Mouse (Mus musculus): ENCODE measurements around the gene Bst2. TPM values are rescaled to one million over a fixed set of nuclear protein-coding genes. Genes with fewer than 3 reads are reported as not detected.

The Bst2 gene
- total RNA-seq, 2 experiments from 2014 or later, result 12.8 to 13.8 TPM

DNA sequence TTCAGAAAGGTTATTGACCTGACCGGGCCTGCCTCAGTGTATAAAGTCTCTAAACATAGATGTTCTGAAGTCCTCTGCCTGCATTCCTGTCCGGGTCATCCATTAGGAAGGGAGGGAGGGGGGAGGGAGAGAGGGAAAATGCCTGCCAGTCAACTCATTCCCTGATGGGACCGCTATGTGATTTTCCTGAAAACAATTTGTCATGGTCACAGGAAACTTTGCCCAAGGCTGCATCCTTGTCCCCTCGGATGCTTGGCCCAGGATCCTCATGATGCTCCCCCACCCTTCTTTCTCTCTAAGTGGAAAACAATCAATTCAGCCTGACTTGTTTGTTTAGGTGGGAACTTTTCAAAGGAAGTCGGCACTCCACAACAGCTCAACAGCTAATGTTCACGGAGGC is 20.5 kb downstream of the Bst2 start:
- DNase-seq, result no peak

GRCm38 (mm10) chr8:71515043-71515442 is 22.2 kb downstream of the Bst2 start:
- no peak for DNase-seq

DNA sequence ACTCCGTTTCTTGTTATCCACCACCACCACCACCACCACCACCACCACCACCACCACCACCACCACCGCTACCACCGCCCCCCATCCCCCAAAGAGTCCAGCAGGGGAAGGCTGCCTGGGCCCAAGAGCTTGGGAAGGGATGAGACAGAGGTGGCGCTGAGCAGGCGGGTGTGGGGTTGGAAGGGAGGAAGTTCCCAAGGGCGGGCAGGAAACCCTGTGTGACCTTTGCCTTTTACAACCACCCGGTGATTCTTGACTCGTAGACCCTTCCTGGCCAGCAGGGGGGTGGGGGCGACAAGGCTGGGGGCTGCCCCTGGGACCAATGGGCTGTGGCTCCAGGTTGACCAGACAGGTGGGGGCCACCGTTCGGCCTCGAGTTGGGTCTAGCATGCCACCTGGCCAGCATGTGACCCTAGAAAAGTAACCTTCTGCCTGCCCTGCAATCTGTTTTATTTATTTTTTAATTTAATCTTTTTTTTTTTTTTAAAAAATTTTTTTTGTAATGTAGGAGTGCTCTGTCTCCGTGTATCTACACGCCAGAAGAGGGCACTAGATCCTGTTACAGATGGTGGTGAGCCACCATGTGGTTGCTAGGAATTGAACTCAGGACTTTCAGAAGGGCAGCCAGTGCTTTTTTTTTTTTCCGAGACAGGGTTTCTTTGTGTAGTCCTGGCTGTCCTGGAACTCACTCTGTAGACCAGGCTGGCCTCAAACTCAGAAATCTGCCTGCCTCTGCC is 24.1 kb downstream of the Bst2 start:
- no peak for DNase-seq

GRCm38 (mm10) chr8:71511644-71512043 is 25.6 kb downstream of the Bst2 start, which contains the start of gene Plvap:
Gene Plvap (minus strand): TSS chr8:71511752.
- no peak for DNase-seq

DNA sequence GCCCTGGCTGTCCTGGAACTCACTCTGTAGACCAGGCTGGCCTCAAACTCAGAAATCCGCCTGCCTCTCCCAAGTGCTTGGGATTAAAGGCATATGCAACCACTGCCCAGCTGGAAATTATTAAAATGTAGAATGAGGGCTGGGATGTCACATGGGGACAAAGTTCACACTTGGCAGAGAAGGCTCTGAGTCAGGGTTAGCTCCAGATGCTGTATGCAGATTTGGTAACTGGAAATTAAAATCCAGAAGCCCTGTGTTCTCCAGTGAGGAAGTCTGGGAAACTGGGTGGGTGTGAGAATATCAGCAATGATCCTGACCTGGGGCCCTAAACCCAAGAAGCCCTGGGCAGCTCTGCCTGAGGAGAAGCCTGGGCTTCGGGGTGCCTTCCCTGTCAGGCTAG is 27.9 kb downstream of the Bst2 start:
- no peak for DNase-seq

DNA sequence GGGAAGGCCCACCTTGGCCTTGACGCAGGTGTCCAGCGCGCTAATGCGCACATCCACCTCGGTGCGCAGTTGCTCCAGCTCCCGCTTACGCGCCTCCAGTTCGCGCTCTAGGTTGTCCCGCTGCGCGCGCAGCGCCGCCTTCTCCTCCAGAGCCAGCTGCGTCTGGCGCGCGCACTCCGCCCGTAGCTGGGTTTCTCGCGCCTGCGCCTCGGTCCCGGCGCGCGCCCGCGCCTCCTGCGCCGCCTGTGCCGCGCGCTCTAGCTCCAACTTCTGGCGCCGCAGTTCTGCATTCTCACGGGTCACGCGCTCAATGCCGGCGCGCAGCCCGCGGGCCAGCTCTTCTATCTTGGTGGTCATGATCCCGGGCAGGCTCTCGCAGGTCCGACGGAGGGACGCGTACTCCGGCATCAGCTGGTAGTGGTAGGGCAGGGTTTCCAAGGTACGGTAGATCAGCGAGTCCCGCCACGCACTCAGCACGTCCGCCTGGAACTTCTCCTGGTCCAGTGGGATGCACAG is 29.6 kb downstream of the Bst2 start:
- peak; percentile 82 for DNase-seq

DNA sequence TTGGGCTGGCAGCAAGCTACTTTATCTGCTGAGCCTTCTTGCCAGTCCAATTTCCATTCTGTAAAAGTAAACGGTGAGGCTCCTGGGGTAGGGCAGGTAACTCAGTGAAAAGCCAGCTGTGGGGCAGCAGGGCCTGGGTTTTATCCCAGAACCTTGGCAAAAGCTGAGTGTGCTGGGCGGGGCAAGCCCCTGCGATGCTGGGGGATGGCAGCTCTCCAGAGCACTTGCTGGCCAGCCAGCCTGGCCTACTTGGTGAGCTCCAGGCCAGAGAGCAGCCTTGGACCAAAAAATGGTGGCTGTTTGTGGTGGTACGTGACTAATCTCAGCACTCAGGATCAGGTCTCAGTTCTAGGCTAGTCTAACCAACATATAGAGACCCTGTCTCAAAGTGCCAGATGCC is 31.3 kb downstream of the Bst2 start:
- no peak for DNase-seq

- DNase-seq, result no peak
Observed at GRCm38 (mm10) chr8:71505326-71505725, 31.9 kb downstream of the Bst2 start.

DNA sequence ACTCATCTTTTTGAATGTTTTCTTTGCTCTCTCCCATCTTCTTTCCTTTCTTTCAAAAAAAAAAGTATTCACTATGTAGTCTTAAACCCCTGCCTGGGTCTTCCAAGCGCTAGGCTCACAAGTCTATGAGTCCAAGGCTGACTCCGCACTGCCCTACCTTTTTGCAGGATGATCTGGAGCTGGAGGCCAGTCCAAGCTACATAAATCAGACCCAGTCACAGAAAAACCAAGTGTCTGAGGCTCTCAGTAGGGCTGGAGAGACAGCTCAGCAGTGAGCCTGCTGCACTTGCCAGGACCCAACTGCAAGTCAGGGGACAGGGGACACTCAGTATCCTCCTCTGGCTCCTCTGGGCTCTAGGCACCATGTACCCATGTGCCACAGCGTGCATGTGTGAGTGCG is 32.9 kb downstream of the Bst2 start:
- no peak for DNase-seq

DNA sequence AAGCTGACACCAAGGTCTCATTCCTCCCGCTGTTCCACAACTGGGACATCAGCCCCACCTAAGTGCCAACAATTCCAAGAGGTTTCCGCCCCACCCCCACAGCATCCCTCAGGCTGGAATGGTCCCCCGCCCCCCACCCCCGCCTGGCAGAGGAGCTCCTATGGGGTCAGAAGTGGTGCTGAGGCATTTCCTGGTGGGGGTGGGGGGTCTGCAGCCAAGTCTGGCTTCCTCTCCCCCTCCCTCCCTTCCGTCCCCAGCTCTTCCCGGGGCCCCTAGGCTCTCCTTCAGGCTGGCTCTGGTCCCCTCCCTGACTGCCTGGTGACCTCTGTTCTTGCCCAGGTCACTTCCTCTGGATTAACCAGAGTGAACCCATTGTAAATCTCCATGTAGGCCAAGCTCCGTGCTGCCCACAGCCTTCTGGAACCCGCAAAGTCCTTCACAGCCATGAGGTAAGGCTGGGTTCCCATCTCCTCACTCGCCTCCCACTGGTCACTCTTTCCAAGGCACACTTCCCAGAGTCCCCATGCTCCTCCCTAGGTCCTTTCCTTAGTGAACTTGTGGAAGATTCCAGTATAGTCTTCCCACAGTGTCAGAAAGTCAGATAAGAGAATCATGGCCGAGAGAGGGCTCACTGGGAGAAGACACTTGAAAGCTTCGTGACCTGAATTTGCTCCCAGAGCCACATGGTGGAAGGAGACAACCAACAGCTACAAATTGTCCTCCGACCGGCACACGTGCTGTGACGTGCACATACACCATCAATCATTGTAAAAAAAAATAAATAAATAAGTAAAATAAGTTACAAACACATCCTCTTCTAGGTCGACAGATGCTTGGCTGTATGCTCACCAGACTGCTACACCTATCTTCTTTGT is 38.2 kb downstream of the Bst2 start:
- DNase-seq, result no peak

DNA sequence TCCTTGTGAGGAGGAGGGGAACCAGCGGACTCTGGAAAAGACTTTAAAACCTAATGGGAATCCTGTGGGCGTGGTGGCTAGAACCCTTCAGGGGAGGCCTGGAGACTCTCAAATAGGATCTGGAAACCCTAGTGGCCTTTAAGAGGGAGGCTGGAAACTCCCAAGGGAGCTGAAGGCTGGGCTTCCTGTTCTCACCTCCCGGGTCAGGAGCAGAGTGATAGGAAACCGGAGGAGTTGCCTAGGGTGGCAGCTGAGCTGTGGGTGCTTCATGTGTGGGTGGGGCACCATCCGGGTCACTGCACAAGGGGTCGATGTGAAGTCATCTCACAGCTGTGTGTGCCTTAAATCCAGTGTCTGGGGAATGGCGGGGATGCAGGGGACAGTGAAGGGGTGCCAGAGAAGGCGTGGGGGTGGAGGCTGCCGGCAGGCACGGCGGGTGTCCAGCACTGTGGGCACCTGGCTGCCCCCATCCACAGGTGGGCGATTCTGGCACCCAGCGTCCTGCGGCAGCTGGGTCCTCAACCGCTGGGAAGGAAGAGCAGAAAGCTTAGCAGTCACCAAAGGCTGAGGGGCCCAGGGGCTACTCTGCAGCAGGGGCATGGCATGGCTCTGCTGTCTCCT is 39.3 kb downstream of the Bst2 start:
- DNase-seq, result no peak

GRCm38 (mm10) chr8:71497077-71497645 is 40.1 kb downstream of the Bst2 start:
- no peak for DNase-seq

DNA sequence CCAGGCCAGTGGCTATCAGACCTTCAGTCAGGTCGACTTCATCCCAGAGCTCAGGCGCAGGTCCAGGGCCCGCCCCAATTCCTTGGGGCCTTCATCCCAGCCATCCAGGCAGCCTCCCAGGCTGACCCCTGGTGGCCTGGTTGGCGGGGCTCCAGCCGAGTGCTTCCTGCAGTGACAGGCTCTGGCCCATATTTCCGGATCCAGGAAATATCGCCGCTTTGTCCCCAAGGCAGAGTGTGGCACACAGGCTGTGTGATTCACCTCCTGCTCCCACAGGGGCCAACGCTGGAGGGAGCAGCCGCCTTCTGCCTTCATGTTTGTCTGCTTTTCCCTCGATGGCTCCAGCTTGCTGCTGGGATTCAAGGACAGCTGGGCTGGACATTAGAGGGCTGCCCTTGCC is 40.8 kb downstream of the Bst2 start:
- DNase-seq, result peak; percentile 96

DNA sequence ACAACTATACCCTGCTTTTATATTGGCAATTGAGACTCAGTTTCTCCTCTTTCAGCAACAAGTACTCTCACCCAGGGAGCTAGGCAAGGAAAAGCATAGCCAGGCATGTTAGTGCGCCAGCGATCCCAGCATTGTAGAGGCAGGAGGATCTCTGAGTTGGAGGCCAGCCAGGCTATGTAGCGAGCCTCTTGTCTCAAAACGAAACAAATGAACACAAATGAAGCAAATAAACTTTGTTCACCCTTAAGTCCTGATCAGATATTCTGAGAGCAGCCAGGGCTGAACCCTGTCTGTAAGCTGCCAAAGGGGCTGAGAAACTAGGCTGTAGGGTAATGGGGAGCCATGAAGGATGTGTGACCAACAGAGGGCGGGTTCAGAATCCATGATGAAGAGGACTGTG is 41.4 kb downstream of the Bst2 start:
- DNase-seq, result no peak

DNA sequence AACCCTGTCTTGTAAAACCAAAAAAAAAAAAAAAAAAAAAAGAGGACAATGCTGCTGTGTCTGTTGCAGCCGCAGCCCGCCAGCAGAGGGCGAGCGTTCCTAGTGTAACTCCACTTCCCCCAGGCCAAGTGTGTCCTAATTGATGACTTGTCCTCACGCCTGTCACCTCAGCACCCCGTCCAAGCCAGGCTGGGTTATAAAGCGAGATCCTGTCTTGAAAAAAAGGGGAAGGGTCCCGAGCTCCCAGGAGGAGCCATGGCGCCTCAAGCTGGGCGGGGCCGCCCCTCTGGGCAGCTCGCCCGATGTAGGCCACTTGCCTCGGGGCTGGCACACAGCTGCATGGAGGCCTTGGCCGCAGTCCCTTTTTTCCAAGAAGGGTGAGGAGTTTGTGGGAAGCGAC is 42.2 kb downstream of the Bst2 start:
- DNase-seq, result peak; percentile 93

- DNase-seq, result peak; percentile 93
Observed at GRCm38 (mm10) chr8:71488454-71488853, 48.8 kb downstream of the Bst2 start.

- DNase-seq, result peak; percentile 84
Observed at GRCm38 (mm10) chr8:71487691-71488445, 49.4 kb downstream of the Bst2 start, which contains the start of gene Gtpbp3. Gene Gtpbp3 (plus strand): TSS chr8:71488103.

- no peak for DNase-seq
Observed at GRCm38 (mm10) chr8:71486136-71486529, 51.1 kb downstream of the Bst2 start.

GRCm38 (mm10) chr8:71485142-71486135 is 51.8 kb downstream of the Bst2 start, which contains the start of gene Ano8:
Gene Ano8 (minus strand): TSS chr8:71485963.
- DNase-seq, result peak; percentile 86

DNA sequence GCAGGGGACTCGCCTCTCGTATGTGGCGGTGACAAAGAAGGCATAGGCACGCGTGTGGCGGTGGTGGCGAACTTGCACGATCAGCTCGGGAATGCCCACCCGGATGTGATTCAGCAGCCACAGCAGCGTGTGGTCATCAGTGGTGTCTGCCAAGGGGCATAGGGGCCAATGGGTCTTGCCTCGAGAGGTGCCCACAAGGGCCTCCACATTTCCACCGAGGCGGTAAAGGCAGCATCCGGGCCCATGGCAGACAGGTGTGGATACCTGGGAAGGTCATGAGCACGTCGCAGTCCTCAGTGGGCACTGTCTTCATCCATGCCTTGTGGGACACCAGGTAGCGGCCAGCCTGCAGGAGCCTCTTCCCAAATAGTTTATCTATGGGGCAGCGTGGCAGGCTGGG is 52.5 kb downstream of the Bst2 start:
- no peak for DNase-seq
